Mouse (Mus musculus) splenic B cell, adult 2 months (primary cell): ENCODE data around the gene Kalrn.

Experiments
- DNase-seq: peaks from one replicate; pipeline ENCODE4 v3.0.0-alpha.2; 2011; ENCODE audit warnings: low read depth, low spot score
- H3K27me3 ChIP-seq: 2 replicates; pipeline ENCODE4 v1.6.1; 2012; ENCODE audit warnings: mild to moderate bottlenecking, low read length, moderate library complexity, mixed read lengths; ENCODE audit not compliant: control insufficient read depth, poor library complexity, insufficient read depth, severe bottlenecking
- H3K36me3 ChIP-seq: 2 replicates; pipeline ENCODE4 v1.6.1; 2012; ENCODE audit warnings: mild to moderate bottlenecking, low read length, moderate library complexity, mixed read lengths; ENCODE audit not compliant: control insufficient read depth, poor library complexity, insufficient read depth, severe bottlenecking

Kalrn gene

DNA sequence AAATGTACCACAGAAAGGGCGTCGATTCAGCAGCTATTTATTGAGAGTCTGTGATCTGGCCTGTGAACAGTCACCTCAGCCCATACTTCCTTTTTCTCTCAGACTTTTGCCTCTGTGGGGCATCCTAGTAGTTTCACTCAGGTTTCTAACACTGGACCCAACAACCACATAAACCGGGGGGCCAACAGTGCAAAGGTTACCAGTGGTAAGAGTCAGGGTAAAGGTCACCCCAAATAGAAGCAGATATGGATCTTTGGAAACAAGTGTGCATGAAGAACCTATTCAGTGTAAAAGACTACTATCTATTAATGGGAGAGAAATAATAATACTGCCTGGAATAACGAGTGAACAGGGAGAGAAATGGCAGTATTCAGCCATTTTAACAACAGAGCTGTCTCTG is 525.1 kb downstream of the Kalrn start:
- Histone ChIP-seq H3K27me3 (no peaks in the 10 kb centered on the region), H3K36me3 (no peaks in the 10 kb centered on the region; the same call in 1 of the 2 replicates)
- DNase-seq = no peak

DNA sequence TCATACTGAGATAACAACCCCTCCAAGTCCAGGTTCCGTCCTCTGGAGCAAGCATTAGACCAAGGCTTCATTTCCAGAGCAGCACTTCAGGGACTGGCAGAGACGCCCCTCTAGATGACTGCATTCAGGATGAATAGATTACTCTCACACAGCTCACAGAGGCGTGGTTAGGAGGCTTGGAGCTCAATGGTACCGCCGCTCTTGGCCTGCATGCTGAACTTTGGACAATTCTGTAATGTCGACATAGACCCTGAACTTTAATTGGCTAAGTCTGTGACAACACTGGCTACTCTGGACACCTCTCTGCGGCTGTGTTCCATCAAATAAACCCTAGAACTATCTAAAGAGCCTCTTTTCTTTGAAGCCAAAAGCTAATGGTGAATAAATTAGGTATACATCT is 525.8 kb downstream of the Kalrn start:
- H3K27me3 ChIP-seq = no peaks in the 10 kb centered on the region
- no peaks in the 10 kb centered on the region; the same call in 1 of the 2 replicates for H3K36me3 ChIP-seq
- no peak for DNase-seq

DNA sequence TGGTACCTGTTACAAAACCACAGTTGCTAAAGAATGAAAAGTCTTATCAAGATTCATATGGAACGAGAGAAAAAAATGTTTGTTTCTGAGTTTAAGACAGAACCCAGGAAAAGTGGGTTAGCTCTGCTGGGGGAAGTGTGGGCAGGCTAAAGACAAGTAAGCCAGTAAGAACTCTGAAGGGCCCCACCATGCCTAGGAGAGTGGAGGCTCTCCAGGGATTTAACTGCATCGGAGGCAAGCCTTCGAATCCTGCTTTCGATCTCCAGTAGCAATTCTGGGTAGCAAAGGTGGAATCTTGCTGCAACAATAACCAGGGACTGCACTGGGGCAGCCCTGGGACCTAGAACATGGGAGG is 526.3 kb downstream of the Kalrn start:
- Histone ChIP-seq H3K36me3 (no peaks in the 10 kb centered on the region), H3K27me3 (no peaks in the 10 kb centered on the region)
- DNase-seq = no peak

DNA sequence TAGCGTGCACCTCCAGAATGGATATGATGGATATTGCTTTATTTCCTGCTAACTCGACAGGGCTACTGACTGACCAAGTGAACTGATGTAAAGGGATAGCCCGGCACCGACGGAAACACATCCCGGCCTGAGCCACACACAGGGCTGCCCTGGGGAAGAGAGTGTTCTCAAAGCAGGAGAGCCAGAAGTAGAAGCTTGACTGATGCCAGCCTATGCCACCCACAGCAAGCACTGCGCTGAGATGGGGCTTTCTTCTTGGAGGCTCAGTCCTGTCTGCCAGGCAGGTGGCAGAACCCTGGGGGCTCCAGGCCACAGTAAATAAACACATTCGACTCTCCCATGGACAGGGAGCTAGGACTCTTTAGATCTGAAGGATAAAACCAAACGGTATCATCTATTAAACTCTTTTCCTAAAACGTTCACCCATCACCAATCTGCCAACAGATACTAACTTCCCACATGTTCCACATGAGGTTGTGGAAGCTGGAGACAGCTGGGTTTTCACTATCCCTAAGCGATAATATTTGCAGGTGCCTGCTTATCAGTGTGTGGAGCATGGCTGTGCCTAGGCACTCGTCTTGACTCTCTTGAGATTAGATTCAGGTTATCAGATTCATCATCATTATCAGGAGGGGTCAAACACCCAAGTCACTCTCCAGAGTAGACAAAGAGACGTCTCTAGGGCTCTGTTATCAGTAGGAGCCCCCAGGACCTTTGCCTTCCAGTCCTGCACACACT is 526.9 kb downstream of the Kalrn start:
- no peak for DNase-seq
- Histone ChIP-seq H3K27me3 (no peaks in the 10 kb centered on the region; the same call in 1 of the 2 replicates), H3K36me3 (no peaks in the 10 kb centered on the region)

DNA sequence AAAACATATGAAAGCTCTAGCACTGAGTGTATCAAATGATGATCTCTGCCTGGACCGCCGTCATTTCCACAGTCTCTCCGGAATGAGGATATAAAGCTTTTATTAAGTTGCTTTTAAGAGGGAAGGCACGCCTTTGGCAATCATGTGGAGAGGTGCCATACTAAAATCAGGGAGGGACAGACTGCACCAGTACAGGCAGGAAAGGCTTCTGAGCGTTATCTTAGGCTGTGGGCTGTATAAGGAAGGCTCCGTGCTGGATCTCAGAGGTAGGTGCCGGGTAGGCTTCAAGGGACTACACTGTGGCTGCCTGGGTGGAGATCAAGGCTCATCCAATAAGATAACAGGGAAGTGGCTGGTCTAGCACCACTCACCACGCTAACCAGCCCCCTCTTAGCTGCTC is 528.8 kb downstream of the Kalrn start:
- Histone ChIP-seq H3K36me3 (no peaks in the 10 kb centered on the region), H3K27me3 (no peaks in the 10 kb centered on the region; the same call in 1 of the 2 replicates)
- DNase-seq = no peak

DNA sequence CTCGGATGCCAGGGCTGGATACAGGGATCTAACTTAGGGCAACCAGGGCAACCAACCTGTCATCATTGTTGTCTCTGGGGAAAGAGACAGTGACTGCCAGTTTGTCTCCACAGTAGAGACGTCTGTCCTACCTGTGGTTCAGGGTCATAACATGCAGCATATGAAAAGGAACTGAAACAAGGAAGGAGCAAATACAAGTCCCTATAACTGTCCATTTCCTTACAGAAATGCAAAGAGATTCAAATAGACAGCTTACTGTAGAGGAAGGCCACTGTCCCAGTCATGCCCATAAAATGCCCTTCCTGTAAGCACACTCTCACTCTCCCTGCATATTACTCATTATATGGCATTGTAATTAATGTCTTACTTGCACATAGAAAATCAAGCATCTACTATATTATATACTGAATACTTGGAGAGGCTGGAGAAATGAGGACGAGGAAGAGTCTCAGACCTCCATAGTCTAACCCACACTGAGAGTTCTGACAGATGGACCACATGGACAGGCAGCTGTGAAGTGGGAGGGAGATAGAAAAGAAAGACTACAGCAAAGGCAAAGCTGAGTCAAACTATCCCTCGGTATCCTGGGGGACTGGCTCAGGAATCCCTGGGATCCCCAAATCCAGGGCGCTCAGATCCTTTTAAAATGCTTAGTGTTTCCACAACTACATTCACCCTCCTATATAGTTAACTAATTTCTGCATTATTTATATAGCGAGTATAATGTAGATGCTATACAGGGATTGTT is 530.1 kb downstream of the Kalrn start:
- no peaks in the 10 kb centered on the region; the same call in 1 of the 2 replicates for H3K27me3 ChIP-seq
- no peaks in the 10 kb centered on the region for H3K36me3 ChIP-seq
- peak; percentile 39 for DNase-seq

DNA sequence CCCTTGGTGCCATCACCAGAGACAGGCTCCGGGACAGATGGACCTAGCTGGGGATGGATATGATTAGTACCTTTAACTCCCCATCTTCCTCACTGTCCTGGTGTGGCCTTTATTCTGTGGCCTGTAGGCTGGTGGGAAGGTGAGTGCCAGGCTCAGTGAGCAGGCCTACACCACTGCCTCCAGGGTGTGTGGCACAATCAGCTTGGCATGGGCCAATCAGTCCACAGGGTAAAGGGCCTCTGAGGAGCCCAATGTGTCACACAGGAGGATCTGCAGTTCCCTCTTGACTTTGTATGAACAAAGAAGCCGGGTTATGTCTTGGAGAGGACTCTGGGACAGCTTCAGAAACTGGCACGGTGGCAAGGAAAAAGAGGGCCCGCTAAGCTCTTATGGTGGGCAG is 530.7 kb downstream of the Kalrn start:
- Histone ChIP-seq H3K36me3 (no peaks in the 10 kb centered on the region), H3K27me3 (no peaks in the 10 kb centered on the region; the same call in 1 of the 2 replicates)
- no peak for DNase-seq

DNA sequence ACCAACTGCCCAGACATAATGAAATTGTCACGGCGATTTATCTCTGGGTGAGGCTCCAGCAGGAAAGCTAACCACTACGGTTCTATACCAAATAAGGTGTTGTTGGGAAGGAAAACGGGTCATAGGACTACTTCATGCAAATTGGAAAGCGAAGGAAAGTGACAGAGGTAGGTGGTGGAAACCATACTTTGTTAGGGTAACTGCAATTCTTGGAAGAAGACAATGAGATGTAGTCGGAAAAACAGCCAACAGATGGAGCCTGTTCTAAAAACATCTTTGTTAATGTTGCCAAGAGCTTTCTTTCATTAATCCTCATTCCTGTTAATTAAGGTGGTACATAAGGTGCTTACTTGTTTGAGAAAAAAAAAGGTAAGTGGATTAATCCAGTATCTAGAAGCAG is 533.1 kb downstream of the Kalrn start:
- DNase-seq = no peak
- H3K27me3 ChIP-seq = no peaks in the 10 kb centered on the region; the same call in 1 of the 2 replicates
- H3K36me3 ChIP-seq = no peaks in the 10 kb centered on the region

DNA sequence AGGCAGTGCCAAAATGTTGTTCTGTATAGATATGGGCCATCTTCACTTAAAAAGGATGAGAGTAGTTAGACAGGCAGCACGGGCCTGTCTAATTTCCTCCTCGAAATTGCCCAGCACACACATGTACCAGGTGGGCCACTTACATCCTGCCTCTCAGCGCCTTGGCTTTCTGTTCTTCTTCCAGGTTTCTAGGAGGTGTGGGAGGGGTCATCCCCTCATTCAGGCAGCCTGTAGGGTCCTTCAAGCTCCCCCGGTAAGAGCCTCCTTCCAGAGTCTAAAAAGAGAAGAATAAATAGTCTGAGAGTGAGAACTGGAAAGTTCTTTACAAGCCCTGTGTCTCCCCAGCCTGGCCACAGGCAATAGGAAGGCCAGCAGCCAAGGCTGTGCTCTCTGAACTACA is 533.6 kb downstream of the Kalrn start:
- DNase-seq = no peak
- H3K27me3 ChIP-seq = no peaks in the 10 kb centered on the region; the same call in 1 of the 2 replicates
- no peaks in the 10 kb centered on the region for H3K36me3 ChIP-seq

DNA sequence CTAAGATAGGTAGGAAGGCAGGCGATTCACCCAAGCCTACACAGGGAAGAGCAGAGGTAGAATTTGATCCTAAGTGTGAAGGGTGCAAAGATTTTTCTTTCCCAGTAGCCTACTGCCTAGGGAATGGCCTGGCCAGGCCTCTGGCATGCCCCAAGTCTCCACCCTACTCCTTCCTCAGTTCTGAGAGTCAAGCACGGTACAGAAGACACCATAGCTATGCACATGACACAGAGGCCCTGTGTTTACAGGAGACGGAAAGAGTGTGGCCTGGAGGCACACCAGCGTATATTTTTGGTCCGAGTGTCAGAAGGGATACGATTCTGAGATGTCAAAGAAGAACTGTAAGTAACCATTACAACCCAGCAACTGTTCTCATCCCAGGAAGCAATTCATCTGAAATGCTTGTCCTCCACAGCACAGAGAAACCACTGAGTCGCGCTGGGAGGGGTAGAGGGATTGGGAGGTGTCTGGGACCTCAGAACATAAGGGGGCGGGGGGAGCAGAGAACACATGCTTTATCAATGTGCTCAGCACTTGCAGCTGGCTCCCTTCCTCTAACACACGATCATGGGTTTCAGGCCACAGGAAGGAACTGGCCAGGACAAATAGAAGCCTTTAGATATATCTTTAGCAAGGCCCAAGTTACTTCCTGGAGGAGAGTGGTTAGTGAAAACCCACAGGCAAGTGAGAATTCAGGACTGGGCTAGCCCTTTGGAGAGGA is 536.8 kb downstream of the Kalrn start:
- Histone ChIP-seq H3K27me3 (no peaks in the 10 kb centered on the region; the same call in 1 of the 2 replicates), H3K36me3 (no peaks in the 10 kb centered on the region)

DNA sequence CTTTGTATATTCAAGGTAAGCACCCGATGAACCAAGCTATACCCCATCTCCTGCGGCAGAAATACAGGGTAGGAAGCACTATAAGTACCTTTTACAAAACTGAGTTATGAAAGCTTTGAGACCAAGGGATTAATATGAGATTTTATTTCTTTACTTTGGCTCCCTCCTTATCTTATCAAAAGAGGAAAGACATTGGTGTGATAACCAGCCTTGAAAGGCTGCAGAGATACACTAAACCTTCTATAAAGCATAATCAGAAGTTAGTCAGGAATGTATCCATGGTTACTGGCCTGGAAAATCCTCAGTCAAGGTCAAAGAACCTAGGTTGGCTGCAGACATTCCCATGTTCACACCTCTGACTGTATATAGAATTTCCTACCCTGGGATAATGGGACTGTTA is 537.6 kb downstream of the Kalrn start:
- Histone ChIP-seq H3K36me3 (no peaks in the 10 kb centered on the region), H3K27me3 (no peaks in the 10 kb centered on the region)
- DNase-seq = no peak

More for the DNA sequence above, 536.8 kb downstream of the Kalrn start:
- no peak for DNase-seq

DNA sequence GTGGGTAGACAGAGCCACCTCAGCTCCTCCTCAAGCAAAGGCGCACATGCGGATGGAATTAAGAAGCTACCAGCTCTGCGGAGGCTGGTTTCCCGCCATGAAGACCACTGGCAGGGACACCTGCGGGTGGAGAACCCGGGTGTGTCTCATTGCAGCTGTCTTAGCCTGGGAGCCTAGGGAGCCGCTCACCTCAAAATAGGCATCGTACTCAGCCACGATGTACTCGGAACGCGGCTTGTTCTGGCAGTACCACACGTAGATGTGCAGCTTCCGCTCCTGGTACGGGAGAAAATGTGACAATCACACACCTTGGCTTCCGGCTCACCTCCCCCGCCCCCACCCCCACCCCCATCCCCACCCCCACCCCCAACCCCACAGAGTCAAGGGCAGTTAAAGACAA is 539.1 kb downstream of the Kalrn start:
- Histone ChIP-seq H3K36me3 (no peaks in the 10 kb centered on the region), H3K27me3 (no peaks in the 10 kb centered on the region)
- no peak for DNase-seq

DNA sequence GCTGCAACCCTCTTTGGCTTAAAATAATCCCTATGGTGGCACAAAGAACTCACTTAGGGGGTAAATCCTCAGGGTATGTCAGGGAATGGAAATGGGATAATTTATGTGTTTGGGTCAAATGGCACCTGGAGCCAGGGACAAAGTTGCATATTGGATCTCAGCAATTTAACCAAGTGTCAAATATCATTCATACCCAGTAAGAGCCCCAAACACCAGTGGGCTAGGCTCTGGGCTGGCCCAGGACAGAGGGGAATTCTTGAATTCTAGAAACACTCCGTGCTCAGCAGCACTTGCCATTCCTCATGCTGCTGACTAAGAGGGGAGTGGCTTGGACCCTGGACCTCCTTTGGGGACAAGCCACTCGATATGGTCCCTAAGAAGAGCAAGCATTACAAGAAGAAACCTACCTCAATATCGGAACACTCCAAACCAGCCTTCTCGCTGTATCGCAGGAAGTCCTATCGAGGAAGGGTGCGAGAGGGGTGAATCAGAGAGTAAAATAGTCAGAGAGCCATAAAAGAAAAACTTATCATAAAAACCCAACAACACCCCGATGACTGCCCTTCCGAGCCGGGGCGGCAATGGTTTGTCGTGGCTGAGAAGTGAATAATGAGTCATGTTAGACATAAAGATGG is 541.2 kb downstream of the Kalrn start:
- DNase-seq = no peak
- Histone ChIP-seq H3K27me3 (no peaks in the 10 kb centered on the region), H3K36me3 (no peaks in the 10 kb centered on the region)

DNA sequence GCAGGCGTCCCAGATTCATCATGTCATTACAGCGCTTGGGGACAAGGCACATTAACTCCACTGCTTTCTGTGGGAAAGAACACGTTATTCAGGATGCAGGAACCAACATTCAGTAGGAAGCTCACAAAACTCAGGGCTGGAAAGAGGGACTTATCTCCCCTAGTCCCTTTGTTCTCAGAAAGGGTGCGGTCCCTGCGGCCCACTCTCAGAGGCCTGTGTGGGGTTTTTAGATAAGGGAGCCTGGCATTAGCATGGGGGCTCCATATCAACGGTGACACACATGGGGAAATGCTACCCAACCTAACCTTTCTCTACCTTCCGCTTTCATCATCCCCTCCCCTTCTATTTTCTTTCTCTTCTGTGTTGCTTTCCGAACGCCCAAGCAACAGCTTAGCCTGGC is 541.8 kb downstream of the Kalrn start:
- no peak for DNase-seq
- H3K36me3 ChIP-seq = no peaks in the 10 kb centered on the region
- no peaks in the 10 kb centered on the region for H3K27me3 ChIP-seq
